Comparison of ENCODE assay signal across 12 mouse cellular contexts in the genomic region with DNA sequence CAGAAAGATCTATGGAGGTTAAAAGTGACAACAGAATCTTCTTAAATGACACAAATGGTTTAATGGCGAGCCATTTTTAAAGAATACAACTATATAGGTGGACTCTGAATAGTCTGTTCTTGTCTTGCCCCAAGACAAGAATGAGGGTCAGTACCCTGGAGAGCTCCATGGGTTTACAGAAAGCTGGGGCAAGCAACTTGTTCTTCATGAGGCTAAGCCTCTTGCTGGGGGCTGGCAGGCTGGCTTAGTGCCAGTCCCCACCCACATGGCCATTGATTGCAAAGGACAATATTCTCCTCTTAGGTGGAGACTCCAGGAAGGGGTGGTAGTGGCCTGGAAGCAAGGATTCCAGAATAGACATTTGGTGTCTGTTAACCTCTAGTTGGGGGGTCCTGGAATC.
DNase-seq lines count a peak whose midpoint lies in the region; ATAC-seq lines count a peak whose summit lies in the region.
"Had no signal": no experiment of that assay in that cellular context is flagged by ENCODE, and none has a peak within 500 bp of the region (broad histone marks: within the 10 kb centered on the region; RNA-seq: fewer than 3 reads in every experiment).

No protein-coding gene starts in this region.

- ATAC-seq in kidney, embryonic 16.5 days (ENCODE audit: low FRiP score, low TSS enrichment) = no peak
- ATAC-seq in limb, embryonic 11.5 days (ENCODE audit: insufficient number of reproducible peaks, low FRiP score, low TSS enrichment, low read depth) = no peak
- no peak for ATAC-seq in megakaryocyte, adult 5-6 weeks (ENCODE audit: poor library complexity, severe bottlenecking)
- no peak for ATAC-seq in CD4-positive, CD25-positive, alpha-beta regulatory T cell, adult 4 months

- H3K9me3 ChIP-seq in kidney, embryonic 16.5 days (ENCODE audit: low read length) = no peaks in the 10 kb centered on the region
- no peaks in the 10 kb centered on the region for H3K9me3 ChIP-seq in limb, embryonic 11.5 days (ENCODE audit: control insufficient read depth, low read length)
- H3K9me3 ChIP-seq: hindbrain, embryonic 15.5 days; lung, embryonic 15.5 days had no signal

- no peaks in the 10 kb centered on the region for H3K4me1 ChIP-seq in kidney, embryonic 16.5 days (ENCODE audit: insufficient read depth, low read length)
- no peaks in the 10 kb centered on the region for H3K4me1 ChIP-seq in limb, embryonic 11.5 days (ENCODE audit: control insufficient read depth, insufficient read depth, low read length)

- H3K36me3 ChIP-seq in kidney, embryonic 16.5 days (ENCODE audit: insufficient read depth, low read length) = no peaks in the 10 kb centered on the region
- no peaks in the 10 kb centered on the region for H3K36me3 ChIP-seq in limb, embryonic 11.5 days (ENCODE audit: control insufficient read depth, insufficient read depth, low read length)
- H3K36me3 ChIP-seq: hindbrain, embryonic 15.5 days; lung, embryonic 15.5 days had no signal

- peak; percentile 22 for DNase-seq in kidney, postnatal 14 days
- DNase-seq in A20 (ENCODE audit: low read depth, low spot score) (peak; percentile 33), NIH3T3 (ENCODE audit: low read depth) (peak; percentile 93)
- DNase-seq in limb, embryonic 11.5 days (ENCODE audit: low spot score) = peak; percentile 81
- DNase-seq in frontal cortex, postnatal 14 days (ENCODE audit: low spot score in 2 of 2) = no peak
- DNase-seq: adrenal gland, postnatal 25 days had no signal

- H3K27ac ChIP-seq in kidney, embryonic 16.5 days (ENCODE audit: low read length) = no peak overlapping the region
- H3K27ac ChIP-seq in limb, embryonic 11.5 days (replicated peaks; ENCODE audit: low read depth, low read length) = no peak overlapping the region
- H3K27ac ChIP-seq: hindbrain, embryonic 15.5 days had no signal

- 45% methylated on average over 1 of the region's 1 CpGs for WGBS in kidney, embryonic 16.5 days
- WGBS in limb, embryonic 11.5 days = 30% methylated on average over 1 of the region's 1 CpGs

- no peak overlapping the region for H3K4me3 ChIP-seq in kidney, embryonic 16.5 days (ENCODE audit: low read length)
- no peak overlapping the region for H3K4me3 ChIP-seq in limb, embryonic 11.5 days (ENCODE audit: low read depth, low read length)
- H3K4me3 ChIP-seq: erythroblast, embryonic 14.5 days; hindbrain, embryonic 15.5 days; lung, embryonic 15.5 days had no signal

- no peak overlapping the region for H3K4me2 ChIP-seq in kidney, embryonic 16.5 days (replicated peaks; ENCODE audit: low read depth, low read length)
- no peak overlapping the region for H3K4me2 ChIP-seq in limb, embryonic 11.5 days (ENCODE audit: low read depth, severe bottlenecking)
- H3K4me2 ChIP-seq: hindbrain, embryonic 15.5 days; lung, embryonic 15.5 days had no signal

- no peaks in the 10 kb centered on the region; the same call in 1 of the 2 replicates for H3K27me3 ChIP-seq in kidney, embryonic 16.5 days (ENCODE audit: insufficient read depth, low read length)
- no peaks in the 10 kb centered on the region for H3K27me3 ChIP-seq in limb, embryonic 11.5 days (ENCODE audit: control insufficient read depth, insufficient read depth, low read length)
- H3K27me3 ChIP-seq: hindbrain, embryonic 15.5 days; lung, embryonic 15.5 days had no signal

- no peak overlapping the region for H3K9ac ChIP-seq in kidney, embryonic 16.5 days (replicated peaks; ENCODE audit: low read length)
- no peak overlapping the region for H3K9ac ChIP-seq in limb, embryonic 11.5 days (ENCODE audit: low read length)
- H3K9ac ChIP-seq: hindbrain, embryonic 15.5 days; lung, embryonic 15.5 days had no signal

Comparison
In these comparisons a context has a peak if more than half of its experiments do, and no peak if none do; other contexts are left out.
1. DNase-seq: peak in kidney, postnatal 14 days (single experiment), A20 (single experiment), NIH3T3 (single experiment) and limb, embryonic 11.5 days (single experiment); none in frontal cortex, postnatal 14 days (0 of 2).